Mouse (Mus musculus): ENCODE measurements around the gene Dlg5. TPM values are rescaled to one million over a fixed set of nuclear protein-coding genes. Genes with fewer than 3 reads are reported as not detected.

Dlg5 gene
- polyA plus RNA-seq, 1 experiment, result 5.2 TPM

GRCm38 (mm10) chr14:24273575-24273974 is 27.9 kb upstream of the Dlg5 start:
- no peaks in the 10 kb centered on the region for H3K4me1 ChIP-seq (ENCODE audit: control insufficient read depth, insufficient read depth, low read length)
- H3K4me3 ChIP-seq (replicated peaks; ENCODE audit: control insufficient read depth, low read depth, low read length), result no peak overlapping the region
- no peak overlapping the region for H3K27ac ChIP-seq (ENCODE audit: control insufficient read depth, insufficient read depth, low read depth, low read length, poor library complexity)
- TF ChIP-seq POLR2A (IDR thresholded peaks at IDR 0.05; ENCODE audit: borderline replicate concordance, control insufficient read depth, low read depth, low read length), result no peak
- TF ChIP-seq CTCF (IDR thresholded peaks at IDR 0.05; ENCODE audit: control insufficient read depth, insufficient read depth, low read length), result no peak
- 31% methylated on average over 2 of the region's 2 CpGs for whole genome bisulfite sequencing

DNA sequence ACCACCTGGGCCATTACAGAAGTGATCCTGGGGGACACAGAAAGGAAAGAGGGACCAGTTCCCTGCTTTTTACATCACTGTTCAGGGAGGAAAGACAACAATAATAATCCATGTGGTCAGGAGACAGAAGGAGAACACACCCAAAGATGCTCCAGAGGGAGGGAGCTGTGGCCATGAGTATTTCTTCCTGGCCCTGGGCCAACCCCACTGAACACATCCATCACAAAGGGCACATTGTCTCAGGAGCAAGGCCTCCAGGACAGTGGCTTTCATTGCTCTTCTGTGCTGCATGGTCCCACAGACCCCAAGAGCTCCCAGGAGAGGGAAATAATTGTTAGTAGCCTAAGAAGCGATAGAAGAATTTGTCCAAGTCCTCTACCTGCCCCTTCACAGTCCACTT is 23.9 kb upstream of the Dlg5 start:
- no peaks in the 10 kb centered on the region for H3K4me1 ChIP-seq (ENCODE audit: control insufficient read depth, insufficient read depth, low read length)
- no peak overlapping the region for H3K27ac ChIP-seq (ENCODE audit: control insufficient read depth, insufficient read depth, low read depth, low read length, poor library complexity)
- H3K4me3 ChIP-seq (replicated peaks; ENCODE audit: control insufficient read depth, low read depth, low read length), result no peak overlapping the region
- 67% methylated on average over 1 of the region's 1 CpGs for WGBS
- TF ChIP-seq POLR2A (IDR thresholded peaks at IDR 0.05; ENCODE audit: borderline replicate concordance, control insufficient read depth, low read depth, low read length) (no peak), CTCF (IDR thresholded peaks at IDR 0.05; ENCODE audit: control insufficient read depth, insufficient read depth, low read length) (no peak)

GRCm38 (mm10) chr14:24262915-24263314 is 17.2 kb upstream of the Dlg5 start:
- 62% methylated on average over 2 of the region's 2 CpGs for WGBS
- TF ChIP-seq CTCF (IDR thresholded peaks at IDR 0.05; ENCODE audit: control insufficient read depth, insufficient read depth, low read length) (no peak), POLR2A (IDR thresholded peaks at IDR 0.05; ENCODE audit: borderline replicate concordance, control insufficient read depth, low read depth, low read length) (no peak)
- no peak overlapping the region for H3K27ac ChIP-seq (ENCODE audit: control insufficient read depth, insufficient read depth, low read depth, low read length, poor library complexity)

DNA sequence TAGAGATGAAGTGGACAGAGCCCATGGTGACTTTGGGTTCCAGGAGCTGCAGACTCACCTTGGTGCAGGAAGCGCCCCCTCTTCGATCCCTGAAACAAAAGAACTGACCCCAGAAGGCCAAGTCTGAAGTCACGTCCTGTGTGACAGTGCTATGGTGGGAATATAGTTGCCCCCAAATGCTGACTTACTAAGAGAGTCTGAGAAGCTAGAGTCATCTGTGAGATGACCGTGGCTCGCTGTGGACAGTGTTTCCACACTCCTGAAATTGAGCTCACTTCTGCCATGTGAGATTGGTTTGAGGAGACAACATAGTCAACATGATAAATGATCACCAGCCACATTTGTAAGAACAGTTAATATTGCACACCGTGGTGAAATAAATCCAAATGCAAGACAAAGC is 16.7 kb upstream of the Dlg5 start:
- no peaks in the 10 kb centered on the region for H3K4me1 ChIP-seq (ENCODE audit: control insufficient read depth, insufficient read depth, low read length)
- TF ChIP-seq CTCF (IDR thresholded peaks at IDR 0.05; ENCODE audit: control insufficient read depth, insufficient read depth, low read length) (no peak), POLR2A (IDR thresholded peaks at IDR 0.05; ENCODE audit: borderline replicate concordance, control insufficient read depth, low read depth, low read length) (no peak)
- no peak overlapping the region for H3K4me3 ChIP-seq (replicated peaks; ENCODE audit: control insufficient read depth, low read depth, low read length)
- no peak overlapping the region for H3K27ac ChIP-seq (ENCODE audit: control insufficient read depth, insufficient read depth, low read depth, low read length, poor library complexity)
- WGBS, result 71% methylated on average over 6 of the region's 6 CpGs

More at GRCm38 (mm10) chr14:24262915-24263314, 17.2 kb upstream of the Dlg5 start:
- Histone ChIP-seq H3K4me1 (ENCODE audit: control insufficient read depth, insufficient read depth, low read length) (no peaks in the 10 kb centered on the region), H3K4me3 (replicated peaks; ENCODE audit: control insufficient read depth, low read depth, low read length) (no peak overlapping the region)

- TF ChIP-seq POLR2A (IDR thresholded peaks at IDR 0.05; ENCODE audit: borderline replicate concordance, control insufficient read depth, low read depth, low read length), result no peak
- no peak for TF ChIP-seq CTCF (IDR thresholded peaks at IDR 0.05; ENCODE audit: control insufficient read depth, insufficient read depth, low read length)
- WGBS, result 49% methylated on average over 4 of the region's 4 CpGs
- no peaks in the 10 kb centered on the region for H3K4me1 ChIP-seq (ENCODE audit: control insufficient read depth, insufficient read depth, low read length)
- no peak overlapping the region for H3K4me3 ChIP-seq (replicated peaks; ENCODE audit: control insufficient read depth, low read depth, low read length)
- H3K27ac ChIP-seq (ENCODE audit: control insufficient read depth, insufficient read depth, low read depth, low read length, poor library complexity), result no peak overlapping the region
Observed at GRCm38 (mm10) chr14:24260391-24260790, 14.7 kb upstream of the Dlg5 start.

- no peak for TF ChIP-seq CTCF (IDR thresholded peaks at IDR 0.05; ENCODE audit: control insufficient read depth, insufficient read depth, low read length)
- no peak for TF ChIP-seq POLR2A (IDR thresholded peaks at IDR 0.05; ENCODE audit: borderline replicate concordance, control insufficient read depth, low read depth, low read length)
- Histone ChIP-seq H3K4me1 (ENCODE audit: control insufficient read depth, insufficient read depth, low read length) (no peaks in the 10 kb centered on the region), H3K27ac (ENCODE audit: control insufficient read depth, insufficient read depth, low read depth, low read length, poor library complexity) (no peak overlapping the region), H3K4me3 (replicated peaks; ENCODE audit: control insufficient read depth, low read depth, low read length) (no peak overlapping the region)
- WGBS, result 42% methylated on average over 2 of the region's 2 CpGs
Observed at GRCm38 (mm10) chr14:24255956-24256355, 10.2 kb upstream of the Dlg5 start.

DNA sequence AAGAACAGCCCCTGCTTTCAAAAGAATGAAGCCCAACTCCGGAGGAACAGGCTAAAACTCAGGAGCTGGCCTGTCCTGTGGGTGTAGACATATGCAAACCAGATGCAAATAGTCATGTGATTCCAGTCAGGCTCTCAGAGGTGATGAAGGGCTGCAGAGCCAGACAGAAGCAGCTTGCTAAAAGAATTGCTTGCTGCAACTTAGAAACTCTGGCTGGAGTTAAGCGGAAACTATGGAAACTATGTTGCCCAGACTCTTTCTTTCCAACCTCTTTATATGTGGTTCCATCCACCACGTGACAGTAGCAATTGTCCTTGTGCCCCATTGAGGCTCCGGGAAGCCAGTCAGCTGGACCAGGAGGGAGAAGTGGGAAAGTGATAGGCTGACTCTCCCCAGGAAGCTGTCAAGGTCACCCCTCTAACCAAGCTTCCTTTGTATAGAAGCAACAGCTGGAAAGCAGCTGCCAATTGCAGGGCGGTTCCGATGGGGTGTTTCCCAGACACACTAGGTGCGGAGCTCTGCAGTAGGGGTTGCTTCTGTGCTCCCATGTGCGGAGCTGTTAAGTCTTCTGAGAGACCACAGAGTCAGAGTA is 8.0 kb upstream of the Dlg5 start:
- WGBS, result 16% methylated on average over 8 of the region's 8 CpGs
- TF ChIP-seq CTCF (IDR thresholded peaks at IDR 0.05; ENCODE audit: control insufficient read depth, insufficient read depth, low read length) (no peak), POLR2A (IDR thresholded peaks at IDR 0.05; ENCODE audit: borderline replicate concordance, control insufficient read depth, low read depth, low read length) (no peak)
- H3K27ac ChIP-seq (ENCODE audit: control insufficient read depth, insufficient read depth, low read depth, low read length, poor library complexity), result no peak overlapping the region
- H3K4me1 ChIP-seq (ENCODE audit: control insufficient read depth, insufficient read depth, low read length), result no peaks in the 10 kb centered on the region
- H3K4me3 ChIP-seq (replicated peaks; ENCODE audit: control insufficient read depth, low read depth, low read length), result no peak overlapping the region

- Histone ChIP-seq H3K4me1 (ENCODE audit: control insufficient read depth, insufficient read depth, low read length) (no peaks in the 10 kb centered on the region), H3K4me3 (replicated peaks; ENCODE audit: control insufficient read depth, low read depth, low read length) (no peak overlapping the region), H3K27ac (ENCODE audit: control insufficient read depth, insufficient read depth, low read depth, low read length, poor library complexity) (no peak overlapping the region)
- 68% methylated on average over 1 of the region's 1 CpGs for WGBS
- TF ChIP-seq POLR2A (IDR thresholded peaks at IDR 0.05; ENCODE audit: borderline replicate concordance, control insufficient read depth, low read depth, low read length), result no peak
- TF ChIP-seq CTCF (IDR thresholded peaks at IDR 0.05; ENCODE audit: control insufficient read depth, insufficient read depth, low read length), result no peak
Observed at GRCm38 (mm10) chr14:24251326-24251725, 5.6 kb upstream of the Dlg5 start.

DNA sequence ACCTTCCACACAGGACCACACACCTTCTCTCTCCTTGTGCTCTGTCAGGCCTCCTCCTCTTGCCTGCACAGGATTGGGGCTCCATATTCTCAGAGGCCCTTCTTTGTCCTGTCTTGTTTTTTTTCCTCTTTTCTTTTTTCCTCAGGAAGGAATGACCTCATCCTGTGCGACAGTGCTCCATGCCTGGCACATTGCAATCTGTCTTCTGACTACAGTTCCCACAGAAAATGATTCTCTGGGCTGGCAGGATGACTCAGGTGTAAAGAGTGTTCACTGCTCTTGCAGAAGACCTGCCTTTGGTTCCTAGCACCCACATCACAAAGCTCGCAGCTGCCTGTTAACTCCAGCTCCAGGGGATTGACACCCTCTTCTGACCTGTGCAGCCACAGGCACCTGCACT is 4.2 kb upstream of the Dlg5 start:
- H3K27ac ChIP-seq (ENCODE audit: control insufficient read depth, insufficient read depth, low read depth, low read length, poor library complexity), result no peak overlapping the region
- 31% methylated on average over 2 of the region's 2 CpGs for WGBS
- no peak overlapping the region for H3K4me3 ChIP-seq (replicated peaks; ENCODE audit: control insufficient read depth, low read depth, low read length)
- TF ChIP-seq POLR2A (IDR thresholded peaks at IDR 0.05; ENCODE audit: borderline replicate concordance, control insufficient read depth, low read depth, low read length) (no peak), CTCF (IDR thresholded peaks at IDR 0.05; ENCODE audit: control insufficient read depth, insufficient read depth, low read length) (no peak)
- H3K4me1 ChIP-seq (ENCODE audit: control insufficient read depth, insufficient read depth, low read length), result no peaks in the 10 kb centered on the region
